Mouse (Mus musculus): ENCODE results near the gene Gm49395. TPM values are rescaled to one million over a fixed set of nuclear protein-coding genes. Genes with fewer than 3 reads are reported as not detected.

The Gm49395 gene
- polyA plus RNA-seq, 1 experiment from 2014 or later, result 3.4 TPM

DNA sequence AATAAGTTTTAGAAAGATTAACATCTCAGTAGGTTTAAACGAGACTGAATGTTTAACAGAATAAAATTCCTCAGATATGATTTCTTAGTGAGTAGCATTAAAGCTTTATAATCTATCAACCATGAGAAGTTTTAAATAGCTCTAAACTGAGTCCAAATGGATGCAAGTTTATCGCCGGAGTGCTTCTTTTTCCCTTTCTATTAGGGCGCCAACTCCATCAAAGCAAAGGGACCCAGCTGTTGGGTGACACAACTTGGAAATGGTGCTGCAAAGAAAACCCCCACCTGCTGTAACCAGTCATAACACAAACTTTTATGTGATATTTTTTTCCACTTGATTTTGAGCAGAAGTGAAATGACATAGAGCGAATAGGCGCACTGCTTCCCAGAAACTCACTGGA is 29.3 kb downstream of the Gm49395 start:
- Histone ChIP-seq H3K36me3 (no peaks in the 10 kb centered on the region), H3K27ac (no peak overlapping the region), H3K9me3 (no peaks in the 10 kb centered on the region), H3K4me1 (replicated peaks) (no peaks in the 10 kb centered on the region), H3K4me3 (no peak overlapping the region), H3K27me3 (ENCODE audit: insufficient read depth, poor library complexity, severe bottlenecking) (no peaks in the 10 kb centered on the region)
- WGBS, result 96% methylated on average over 6 of the region's 6 CpGs
- DNase-seq (ENCODE audit: low spot score), result no peak

DNA sequence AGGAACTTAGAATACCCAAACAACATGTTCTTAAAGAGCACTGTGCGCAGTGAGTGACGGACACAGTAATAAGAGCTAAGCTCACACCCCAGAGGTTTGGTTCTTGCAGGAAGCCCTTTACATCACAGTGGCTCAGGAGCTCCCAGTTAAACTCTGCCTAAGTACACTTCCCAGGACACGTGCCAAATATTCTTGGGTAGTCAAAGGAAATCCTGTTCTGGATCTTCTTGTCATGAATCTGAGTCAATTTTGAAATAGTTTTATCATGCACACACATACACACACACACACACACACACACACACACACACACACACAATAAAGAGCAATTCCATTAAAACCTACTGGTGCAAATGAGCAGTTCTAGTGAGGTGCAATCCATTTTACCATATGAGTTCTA is 30.3 kb downstream of the Gm49395 start:
- no peaks in the 10 kb centered on the region for H3K9me3 ChIP-seq
- no peak overlapping the region for H3K4me3 ChIP-seq
- no peak overlapping the region for H3K27ac ChIP-seq
- H3K36me3 ChIP-seq, result no peaks in the 10 kb centered on the region
- H3K27me3 ChIP-seq (ENCODE audit: insufficient read depth, poor library complexity, severe bottlenecking), result no peaks in the 10 kb centered on the region
- H3K4me1 ChIP-seq (replicated peaks), result no peaks in the 10 kb centered on the region
- 88% methylated on average over 3 of the region's 3 CpGs for WGBS
- no peak for DNase-seq (ENCODE audit: low spot score)

GRCm38 (mm10) chr13:115067968-115068330 is 33.8 kb downstream of the Gm49395 start:
- 93% methylated on average over 1 of the region's 1 CpGs for WGBS
- Histone ChIP-seq H3K27me3 (ENCODE audit: insufficient read depth, poor library complexity, severe bottlenecking) (no peaks in the 10 kb centered on the region), H3K9me3 (no peaks in the 10 kb centered on the region), H3K27ac (no peak overlapping the region), H3K4me3 (no peak overlapping the region), H3K4me1 (replicated peaks) (no peaks in the 10 kb centered on the region), H3K36me3 (no peaks in the 10 kb centered on the region)
- no peak for DNase-seq (ENCODE audit: low spot score)

GRCm38 (mm10) chr13:115067324-115067967 is 34.3 kb downstream of the Gm49395 start:
- H3K9me3 ChIP-seq, result no peaks in the 10 kb centered on the region
- DNase-seq (ENCODE audit: low spot score), result no peak
- H3K27ac ChIP-seq, result no peak overlapping the region
- no peak overlapping the region for H3K4me3 ChIP-seq
- no peaks in the 10 kb centered on the region for H3K27me3 ChIP-seq (ENCODE audit: insufficient read depth, poor library complexity, severe bottlenecking)
- 90% methylated on average over 4 of the region's 4 CpGs for WGBS
- H3K4me1 ChIP-seq (replicated peaks), result no peaks in the 10 kb centered on the region
- no peaks in the 10 kb centered on the region for H3K36me3 ChIP-seq

DNA sequence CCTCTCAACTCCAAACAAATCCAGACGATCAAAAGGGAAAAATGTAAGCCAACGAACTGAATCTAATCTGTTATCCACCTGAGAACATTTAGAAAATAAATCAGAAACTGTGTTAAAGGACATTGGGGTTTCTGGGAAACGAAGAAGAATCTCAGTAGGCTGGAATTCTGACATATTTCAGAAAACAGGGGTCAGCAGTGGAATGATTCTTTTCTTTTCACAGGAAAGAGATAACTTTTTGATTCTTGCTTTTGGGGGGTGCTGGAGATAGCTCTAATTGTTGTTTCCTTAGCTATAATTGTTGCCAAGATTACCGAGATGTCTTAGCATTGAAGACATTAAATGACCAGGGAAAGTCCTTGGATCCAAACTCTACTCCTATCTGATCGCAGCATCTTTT is 44.2 kb downstream of the Gm49395 start:
- Histone ChIP-seq H3K27me3 (ENCODE audit: insufficient read depth, poor library complexity, severe bottlenecking) (no peaks in the 10 kb centered on the region), H3K36me3 (no peaks in the 10 kb centered on the region), H3K4me3 (no peak overlapping the region), H3K27ac (no peak overlapping the region), H3K4me1 (replicated peaks) (0 out of 2 replicates have a peak, but pooled peaks cover 8% of the 10 kb centered on the region), H3K9me3 (no peaks in the 10 kb centered on the region)
- 88% methylated on average over 5 of the region's 5 CpGs for WGBS
- DNase-seq (ENCODE audit: low spot score), result no peak

- 24% methylated on average over 9 of the region's 9 CpGs for whole genome bisulfite sequencing
- Histone ChIP-seq H3K4me3 (no peak overlapping the region), H3K27ac (no peak overlapping the region), H3K27me3 (ENCODE audit: insufficient read depth, poor library complexity, severe bottlenecking) (no peaks in the 10 kb centered on the region), H3K9me3 (no peaks in the 10 kb centered on the region), H3K4me1 (replicated peaks) (0 out of 2 replicates have a peak, but pooled peaks cover 8% of the 10 kb centered on the region), H3K36me3 (no peaks in the 10 kb centered on the region)
- peak; percentile 23 for DNase-seq (ENCODE audit: low spot score)
Observed at GRCm38 (mm10) chr13:115054783-115055182, 46.9 kb downstream of the Gm49395 start.

GRCm38 (mm10) chr13:115052568-115052967 is 49.2 kb downstream of the Gm49395 start:
- Histone ChIP-seq H3K9me3 (no peaks in the 10 kb centered on the region), H3K4me3 (no peak overlapping the region), H3K27ac (no peak overlapping the region), H3K27me3 (ENCODE audit: insufficient read depth, poor library complexity, severe bottlenecking) (no peaks in the 10 kb centered on the region), H3K36me3 (no peaks in the 10 kb centered on the region), H3K4me1 (replicated peaks) (0 out of 2 replicates have a peak, but pooled peaks cover 8% of the 10 kb centered on the region)
- no peak for DNase-seq (ENCODE audit: low spot score)
- 69% methylated on average over 7 of the region's 7 CpGs for WGBS

DNA sequence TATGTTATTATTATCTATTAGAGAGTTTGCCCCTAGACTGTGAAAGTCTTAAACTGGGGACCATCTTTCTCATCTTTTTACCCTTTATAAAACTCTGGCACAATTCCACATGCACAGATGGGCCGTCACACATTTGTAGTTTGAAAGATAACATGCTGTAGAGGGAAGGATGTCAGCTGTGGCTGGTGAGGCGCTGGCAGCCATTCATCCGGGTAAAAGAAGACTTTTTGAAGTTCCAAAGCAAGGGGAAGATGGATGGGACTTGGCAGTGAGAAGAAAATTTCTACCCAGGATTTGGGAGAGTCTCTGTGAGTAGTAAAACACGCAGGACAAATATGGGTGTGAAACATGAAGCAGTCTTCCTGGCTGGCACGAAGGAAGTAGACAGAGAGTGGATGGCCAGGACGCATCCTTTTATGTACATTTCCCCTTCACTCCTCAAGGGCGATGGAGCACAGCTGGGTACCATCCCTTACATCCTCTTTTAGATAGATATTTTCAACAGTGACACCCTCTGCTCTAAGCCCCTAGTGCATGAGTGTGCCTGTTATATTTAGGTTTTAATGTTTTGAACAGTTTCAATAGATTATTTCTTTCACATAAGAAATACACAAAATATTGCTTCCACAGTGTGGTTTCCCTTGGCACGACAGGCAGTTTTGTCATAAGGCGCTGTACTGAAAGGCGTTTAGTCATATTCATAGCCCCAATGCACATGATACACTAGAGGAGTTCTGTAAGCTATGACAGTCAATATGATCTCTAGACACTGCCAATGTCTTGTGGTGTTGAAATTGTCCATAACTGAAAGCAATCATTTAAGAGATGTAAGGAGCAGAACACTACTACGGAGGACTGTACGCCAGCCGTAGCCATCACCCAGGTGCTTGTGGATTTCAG is 50.8 kb downstream of the Gm49395 start:
- 87% methylated on average over 13 of the region's 13 CpGs for WGBS
- no peak for DNase-seq (ENCODE audit: low spot score)
- Histone ChIP-seq H3K27me3 (ENCODE audit: insufficient read depth, poor library complexity, severe bottlenecking) (no peaks in the 10 kb centered on the region), H3K9me3 (no peaks in the 10 kb centered on the region), H3K27ac (no peak overlapping the region), H3K4me3 (no peak overlapping the region), H3K36me3 (no peaks in the 10 kb centered on the region), H3K4me1 (replicated peaks) (0 out of 2 replicates have a peak, but pooled peaks cover 8% of the 10 kb centered on the region)

GRCm38 (mm10) chr13:115042652-115043051 is 59.1 kb downstream of the Gm49395 start:
- no peaks in the 10 kb centered on the region for H3K27me3 ChIP-seq (ENCODE audit: insufficient read depth, poor library complexity, severe bottlenecking)
- no peaks in the 10 kb centered on the region for H3K36me3 ChIP-seq
- WGBS, result 79% methylated on average over 2 of the region's 2 CpGs
- H3K4me1 ChIP-seq (replicated peaks), result no peaks in the 10 kb centered on the region
- H3K27ac ChIP-seq, result no peak overlapping the region
- H3K9me3 ChIP-seq, result no peaks in the 10 kb centered on the region
- DNase-seq (ENCODE audit: low spot score), result no peak
- no peak overlapping the region for H3K4me3 ChIP-seq

DNA sequence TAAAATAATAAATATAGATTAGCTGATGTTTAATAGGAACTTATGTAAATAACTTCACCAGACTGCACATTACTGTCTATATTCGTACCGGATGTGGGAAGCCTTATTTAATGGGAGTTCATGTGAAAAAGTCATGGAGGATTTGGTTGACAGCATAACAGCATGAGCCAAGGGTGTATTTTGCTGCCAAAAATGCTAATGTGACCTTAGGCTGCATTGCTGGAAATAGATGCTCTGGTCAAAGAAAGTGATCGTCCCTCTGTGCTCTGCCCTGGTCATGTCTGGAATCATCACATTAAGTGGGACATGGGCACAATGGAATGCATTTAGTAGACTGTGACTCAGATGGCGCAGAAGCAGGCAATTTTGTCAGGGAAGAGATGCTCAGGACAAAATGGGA is 64.4 kb downstream of the Gm49395 start:
- Histone ChIP-seq H3K4me1 (replicated peaks) (no peaks in the 10 kb centered on the region), H3K27me3 (ENCODE audit: insufficient read depth, poor library complexity, severe bottlenecking) (no peaks in the 10 kb centered on the region), H3K27ac (no peak overlapping the region), H3K4me3 (no peak overlapping the region), H3K36me3 (no peaks in the 10 kb centered on the region), H3K9me3 (no peaks in the 10 kb centered on the region)
- no peak for DNase-seq (ENCODE audit: low spot score)
- 89% methylated on average over 4 of the region's 4 CpGs for WGBS

- no peak for DNase-seq (ENCODE audit: low spot score)
- H3K36me3 ChIP-seq, result no peaks in the 10 kb centered on the region
- H3K27ac ChIP-seq, result no peak overlapping the region
- 78% methylated on average over 8 of the region's 8 CpGs for WGBS
- no peak overlapping the region for H3K4me3 ChIP-seq
- no peaks in the 10 kb centered on the region for H3K4me1 ChIP-seq (replicated peaks)
- no peaks in the 10 kb centered on the region for H3K9me3 ChIP-seq
- no peaks in the 10 kb centered on the region for H3K27me3 ChIP-seq (ENCODE audit: insufficient read depth, poor library complexity, severe bottlenecking)
Observed at GRCm38 (mm10) chr13:115035387-115035786, 66.3 kb downstream of the Gm49395 start.

DNA sequence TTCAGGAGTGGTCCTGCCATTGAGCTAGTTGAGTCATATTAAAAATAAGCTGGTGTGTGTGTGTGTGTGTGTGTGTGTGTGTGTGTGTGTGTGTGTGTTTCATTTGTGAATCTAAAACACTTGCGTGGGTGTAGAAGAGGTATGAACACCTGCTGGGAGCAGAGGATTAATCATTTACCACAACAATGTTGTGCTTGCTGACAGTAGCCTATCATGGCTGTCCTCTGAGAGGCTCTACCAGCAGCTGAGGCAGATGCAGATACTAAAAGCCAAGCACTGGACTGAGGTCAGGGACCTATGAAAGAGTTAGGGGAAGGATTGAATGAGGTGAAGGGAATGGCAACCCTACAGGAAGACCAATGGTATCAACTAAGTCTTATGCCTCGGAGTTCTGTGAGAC is 68.6 kb downstream of the Gm49395 start:
- H3K4me3 ChIP-seq, result no peak overlapping the region
- 73% methylated on average over 2 of the region's 2 CpGs for WGBS
- H3K27ac ChIP-seq, result no peak overlapping the region
- H3K9me3 ChIP-seq, result no peaks in the 10 kb centered on the region
- H3K36me3 ChIP-seq, result no peaks in the 10 kb centered on the region
- H3K4me1 ChIP-seq (replicated peaks), result no peaks in the 10 kb centered on the region
- no peak for DNase-seq (ENCODE audit: low spot score)
- no peaks in the 10 kb centered on the region for H3K27me3 ChIP-seq (ENCODE audit: insufficient read depth, poor library complexity, severe bottlenecking)
